Mouse (Mus musculus) stomach, embryonic 14.5 days (tissue): ENCODE measurements at regions not wholly inside any gene's neighbourhood (a gene's known extent, or its start where the extent isn't known, plus 50 kb on each side); places are given as distances from the start of the nearest gene placed in this dataset.

Experiments used
- ATAC-seq: fragments of 200-750 bp; cut with Nextera tagmentation; 2 replicates; pipeline ENCODE4 v1.8.0; 2017; ENCODE audit warnings: low read depth, moderate TSS enrichment; ENCODE audit not compliant: insufficient number of reproducible peaks, insufficient read depth, low FRiP score
- H3K27ac ChIP-seq: fragments of 300-500 bp; sonication (generic); 2 replicates; pipeline ENCODE4 v1.5.1; 2014; ENCODE audit warnings: mild to moderate bottlenecking, low read length, moderate library complexity, mixed read lengths
- H3K27me3 ChIP-seq: fragments of 300-500 bp; sonication (generic); 2 replicates; pipeline ENCODE4 v1.6.1; 2014; ENCODE audit warnings: low read length, control low read depth, mixed read lengths; ENCODE audit not compliant: control insufficient read depth, insufficient read depth
- H3K36me3 ChIP-seq: fragments of 300-500 bp; sonication (generic); 2 replicates; pipeline ENCODE4 v1.6.1; 2014; ENCODE audit warnings: mild to moderate bottlenecking, control low read depth, low read length, moderate library complexity, mixed read lengths; ENCODE audit not compliant: control insufficient read depth, insufficient read depth
- H3K4me1 ChIP-seq: fragments of 300-500 bp; sonication (generic); 2 replicates; pipeline ENCODE4 v1.6.1; 2014; ENCODE audit warnings: low read length, control low read depth, mixed read lengths; ENCODE audit not compliant: control insufficient read depth, insufficient read depth
- H3K4me2 ChIP-seq: fragments of 300-500 bp; sonication (generic); replicated peaks from 2 replicates; pipeline ENCODE4 v1.6.1; 2014; ENCODE audit warnings: low read depth, low read length, control low read depth
- H3K4me3 ChIP-seq: fragments of 300-500 bp; sonication (generic); 2 replicates; pipeline ENCODE4 v1.5.1; 2014; ENCODE audit warnings: low read depth, low read length, control low read depth
- H3K9ac ChIP-seq: fragments of 300-500 bp; sonication (generic); replicated peaks from 2 replicates; pipeline ENCODE4 v1.6.1; 2014; ENCODE audit warnings: low read depth, mild to moderate bottlenecking, control low read depth, low read length, moderate library complexity, mixed read lengths
- H3K9me3 ChIP-seq: fragments of 300-500 bp; sonication (generic); 2 replicates; pipeline ENCODE4 v1.6.1; 2016; ENCODE audit warnings: low read depth, low read length, control low read depth; ENCODE audit not compliant: control insufficient read depth
- WGBS: fragments of 180-500 bp; shearing (Covaris S2); extraction: QIAGEN DNeasy Blood & Tissue Kit; methylation state at CpG from one replicate; pipeline ENCODE4 v1.1.7; 2014; 5-methylcytosine and 5-hydroxymethylcytosine counted together

GRCm38 (mm10) chr9:104457635-104458034 lies 89.5 kb upstream of the Cpne4 start:
- H3K4me1 ChIP-seq: no peaks in the 10 kb centered on the region
- H3K4me2 ChIP-seq: no peak overlapping the region
- H3K27me3 ChIP-seq: no peaks in the 10 kb centered on the region
- H3K9me3 ChIP-seq: no peaks in the 10 kb centered on the region
- H3K9ac ChIP-seq: no peak overlapping the region
- no peak overlapping the region for H3K27ac ChIP-seq
- 36% methylated on average over 4 of the region's 4 CpGs for WGBS
- no peaks in the 10 kb centered on the region for H3K36me3 ChIP-seq
- H3K4me3 ChIP-seq: no peak overlapping the region
- no peak for ATAC-seq

GRCm38 (mm10) chr9:104448577-104449165 lies 98.4 kb upstream of the Cpne4 start:
- whole genome bisulfite sequencing: 75% methylated on average over 8 of the region's 8 CpGs
- Histone ChIP-seq H3K9ac (no peak overlapping the region), H3K27me3 (no peaks in the 10 kb centered on the region), H3K4me2 (no peak overlapping the region), H3K36me3 (no peaks in the 10 kb centered on the region), H3K4me1 (no peaks in the 10 kb centered on the region), H3K4me3 (no peak overlapping the region), H3K27ac (no peak overlapping the region), H3K9me3 (no peaks in the 10 kb centered on the region)
- no peak for ATAC-seq

- Histone ChIP-seq H3K36me3 (no peaks in the 10 kb centered on the region), H3K9ac (no peak overlapping the region), H3K4me3 (no peak overlapping the region), H3K27me3 (no peaks in the 10 kb centered on the region), H3K27ac (no peak overlapping the region), H3K4me1 (no peaks in the 10 kb centered on the region), H3K9me3 (no peaks in the 10 kb centered on the region), H3K4me2 (no peak overlapping the region)
- 51% methylated on average over 5 of the region's 5 CpGs for WGBS
- ATAC-seq: no peak
These were observed 102.2 kb upstream of the Cpne4 start for GRCm38 (mm10) chr9:104444906-104445305.

- Histone ChIP-seq H3K9ac (no peak overlapping the region), H3K9me3 (no peaks in the 10 kb centered on the region), H3K4me3 (no peak overlapping the region), H3K4me2 (no peak overlapping the region), H3K27me3 (no peaks in the 10 kb centered on the region), H3K27ac (no peak overlapping the region), H3K4me1 (no peaks in the 10 kb centered on the region), H3K36me3 (no peaks in the 10 kb centered on the region)
- no peak for ATAC-seq
- WGBS: 68% methylated on average over 7 of the region's 7 CpGs
These were observed 103.8 kb upstream of the Cpne4 start for GRCm38 (mm10) chr9:104443236-104443635.

GRCm38 (mm10) chr9:104413021-104413420 lies 75.5 kb upstream of the Acpp start:
- 15% methylated on average over 5 of the region's 5 CpGs for WGBS

GRCm38 (mm10) chr9:104410211-104410610 lies 72.7 kb upstream of the Acpp start:
- Histone ChIP-seq H3K27me3 (no peaks in the 10 kb centered on the region), H3K4me1 (no peaks in the 10 kb centered on the region), H3K9me3 (no peaks in the 10 kb centered on the region), H3K27ac (no peak overlapping the region), H3K4me3 (no peak overlapping the region), H3K9ac (no peak overlapping the region), H3K36me3 (no peaks in the 10 kb centered on the region), H3K4me2 (no peak overlapping the region)
- 4% methylated on average over 5 of the region's 5 CpGs for WGBS
- no peak for ATAC-seq

More at GRCm38 (mm10) chr9:104413021-104413420, 75.5 kb upstream of the Acpp start:
- Histone ChIP-seq H3K4me3 (no peak overlapping the region), H3K4me1 (no peaks in the 10 kb centered on the region), H3K9ac (no peak overlapping the region), H3K27ac (no peak overlapping the region), H3K36me3 (no peaks in the 10 kb centered on the region), H3K9me3 (no peaks in the 10 kb centered on the region), H3K27me3 (no peaks in the 10 kb centered on the region), H3K4me2 (no peak overlapping the region)
- ATAC-seq: no peak

- peak overlapping the region; percentile 48 for H3K4me2 ChIP-seq
- 25% methylated on average over 12 of the region's 12 CpGs for WGBS
- ATAC-seq: no peak
- H3K4me3 ChIP-seq: peak overlapping the region; percentile 22; the same call in 1 of the 2 replicates
- no peaks in the 10 kb centered on the region for H3K4me1 ChIP-seq
- no peaks in the 10 kb centered on the region for H3K36me3 ChIP-seq
- no peaks in the 10 kb centered on the region for H3K27me3 ChIP-seq
- H3K9ac ChIP-seq: no peak overlapping the region
- no peak overlapping the region for H3K27ac ChIP-seq
- no peaks in the 10 kb centered on the region for H3K9me3 ChIP-seq
These were observed 71.8 kb upstream of the Acpp start for GRCm38 (mm10) chr9:104409381-104409780.

- WGBS: 14% methylated on average over 21 of the region's 21 CpGs
- ATAC-seq: no peak
- no peaks in the 10 kb centered on the region for H3K36me3 ChIP-seq
- H3K4me1 ChIP-seq: no peaks in the 10 kb centered on the region
- H3K4me3 ChIP-seq: peak overlapping the region; percentile 22
- no peak overlapping the region for H3K9ac ChIP-seq
- peak overlapping the region; percentile 48 for H3K4me2 ChIP-seq
- no peaks in the 10 kb centered on the region for H3K9me3 ChIP-seq
- no peak overlapping the region for H3K27ac ChIP-seq
- H3K27me3 ChIP-seq: no peaks in the 10 kb centered on the region
These were observed 71.2 kb upstream of the Acpp start for GRCm38 (mm10) chr9:104408571-104409294.
